Mouse (Mus musculus) urinary bladder, adult 18-20 months (tissue): ENCODE results near the gene Ost4.
A peak's percentile ranks its signal among the peaks of the same experiment; 100 is the strongest.

Source experiments
- DNase-seq, 2 experiments: peaks; one replicate each; pipeline ENCODE4 v3.0.0; 2022; ENCODE audit warnings: low spot score in 2 of 2, mixed read lengths in 2 of 2

The Ost4 gene

DNA sequence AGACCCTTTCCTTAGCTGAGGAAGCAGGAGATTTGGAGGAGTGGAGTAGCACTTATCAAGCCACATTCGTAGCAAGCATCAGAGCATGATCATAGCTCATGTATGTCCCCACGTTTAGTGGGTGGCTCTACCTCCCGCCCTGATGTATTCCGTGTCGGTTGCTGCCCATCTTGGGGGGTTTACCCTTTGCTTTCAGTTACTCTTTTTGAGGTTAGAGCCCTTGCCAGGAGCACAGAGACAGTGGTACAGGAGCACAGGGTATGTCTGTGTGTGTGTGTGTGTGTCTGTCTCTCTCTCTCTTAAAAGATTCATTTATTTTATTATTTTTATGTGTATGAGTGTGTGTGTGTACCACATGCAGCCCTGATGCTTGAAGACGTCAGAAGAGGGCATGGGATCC is 15.5 kb upstream of the Ost4 start:
- DNase-seq = no peak

DNA sequence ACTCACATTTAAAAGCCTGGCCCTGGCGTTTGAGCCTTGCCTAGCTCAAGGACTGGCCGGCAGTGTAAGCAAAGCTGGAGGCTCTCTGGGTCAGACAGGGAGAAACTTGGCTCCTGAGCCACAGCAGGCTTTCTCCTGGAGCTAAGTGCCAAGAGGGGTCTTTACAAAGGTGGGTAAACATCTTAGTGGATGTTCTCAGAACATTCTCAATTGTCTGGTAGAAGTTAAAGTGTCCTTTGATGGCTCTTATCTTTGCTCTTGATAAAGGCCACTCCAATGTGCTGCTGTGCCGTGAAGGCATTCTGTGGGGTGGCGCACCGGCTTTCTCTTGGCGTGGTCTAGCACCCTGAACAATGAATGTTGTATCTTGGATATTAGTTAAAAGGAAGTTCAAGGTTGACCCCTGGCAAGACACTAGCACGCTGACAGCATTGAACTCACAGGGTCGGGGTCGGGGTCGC is 15.0 kb upstream of the Ost4 start:
- DNase-seq = no peak

DNA sequence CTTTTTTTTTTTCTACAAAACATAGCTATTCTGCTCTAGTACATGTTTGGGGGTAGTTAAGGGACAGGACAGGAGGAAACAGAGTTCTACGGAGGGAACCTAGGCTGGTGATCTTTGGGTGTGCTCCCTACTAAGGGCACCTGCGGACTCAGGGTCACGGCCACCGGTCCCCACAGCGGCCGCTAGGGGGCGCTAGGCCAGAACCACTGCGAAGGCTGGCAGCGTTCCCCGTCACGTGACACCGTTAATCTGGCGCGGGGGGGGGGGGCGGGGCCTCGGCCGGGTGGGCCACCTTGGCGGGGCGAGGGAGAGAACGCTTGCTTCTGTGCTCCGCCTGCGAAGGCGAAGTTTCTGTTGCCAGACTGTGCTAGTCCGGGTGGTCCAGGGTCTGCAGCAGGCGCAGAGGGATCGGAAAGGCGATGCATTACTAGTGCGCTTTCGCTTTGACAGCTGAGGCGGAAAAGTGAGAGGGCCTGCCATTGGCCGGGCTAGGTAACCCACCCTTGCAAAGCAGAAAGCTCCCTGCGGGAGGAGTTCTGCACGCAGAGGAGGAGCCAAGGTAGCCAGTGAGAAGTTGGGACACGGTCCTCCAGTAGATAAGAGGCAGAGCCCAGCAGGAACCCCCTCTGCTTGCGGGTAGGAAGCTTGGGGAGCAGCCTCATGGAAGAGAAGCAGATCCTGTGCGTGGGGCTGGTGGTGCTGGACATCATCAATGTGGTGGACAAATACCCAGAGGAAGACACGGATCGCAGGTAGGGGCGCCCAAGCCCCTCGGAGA is 13.9 kb upstream of the Ost4 start, which contains the start of gene Khk:
Khk (plus strand) TSS at position 176 of the 778 bp plus-strand sequence.
- DNase-seq = peak; percentile 76 to 87

DNA sequence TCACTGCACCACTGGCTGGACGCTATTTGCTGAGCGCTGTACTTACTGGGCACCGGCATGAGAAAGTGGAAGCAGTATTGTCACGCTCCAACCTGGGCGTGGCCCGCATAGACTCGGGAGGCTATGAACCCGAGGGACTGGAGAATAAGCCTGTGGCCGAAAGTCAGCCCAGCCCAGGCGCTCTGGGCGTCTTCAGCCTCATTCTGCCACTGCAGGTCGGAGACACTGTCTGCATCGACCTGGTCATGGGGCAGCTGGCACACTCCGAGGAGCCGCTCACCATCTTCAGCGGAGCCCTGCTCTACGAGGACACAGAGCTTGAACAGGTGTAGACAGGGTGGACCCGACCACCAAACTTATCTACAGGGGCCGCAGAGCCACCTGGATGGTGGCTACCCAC is 13.0 kb upstream of the Ost4 start:
- no peak for DNase-seq

DNA sequence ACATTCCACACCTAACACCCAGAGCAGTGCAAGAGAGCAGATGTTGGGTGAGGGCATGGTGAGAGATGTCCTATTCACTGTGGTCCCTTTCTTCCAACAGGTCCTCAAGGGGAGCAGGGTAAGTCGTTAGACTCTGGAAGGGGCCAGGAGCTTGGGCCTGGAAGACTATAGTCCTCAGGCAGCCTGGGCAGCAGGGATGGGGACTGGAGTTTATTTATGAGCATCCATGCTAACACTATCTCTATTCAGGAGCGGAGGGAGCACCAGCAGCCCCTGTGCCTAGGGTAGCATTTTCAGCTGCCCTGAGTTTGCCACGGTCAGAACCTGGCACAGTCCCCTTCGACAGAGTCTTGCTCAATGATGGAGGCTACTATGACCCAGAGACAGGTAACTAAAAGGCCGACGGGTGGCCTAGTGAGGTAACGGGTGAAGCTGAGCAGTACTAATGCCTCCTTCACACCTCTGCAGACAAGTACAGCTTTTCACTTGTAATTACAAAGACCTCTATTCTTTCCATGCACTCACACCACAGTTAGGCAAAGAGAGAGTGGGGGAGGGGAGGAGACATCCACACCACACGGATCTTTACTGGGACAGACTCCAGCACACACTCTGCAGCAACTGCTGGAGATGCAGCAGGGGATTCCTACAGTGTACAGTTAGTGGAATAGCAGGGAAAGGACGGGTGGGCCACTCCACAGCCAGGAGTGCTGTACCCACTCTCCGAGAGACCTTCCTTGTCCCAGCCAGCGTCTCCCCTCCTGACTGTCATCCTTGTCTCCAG is 12.4 kb upstream of the Ost4 start:
- no peak for DNase-seq

DNA sequence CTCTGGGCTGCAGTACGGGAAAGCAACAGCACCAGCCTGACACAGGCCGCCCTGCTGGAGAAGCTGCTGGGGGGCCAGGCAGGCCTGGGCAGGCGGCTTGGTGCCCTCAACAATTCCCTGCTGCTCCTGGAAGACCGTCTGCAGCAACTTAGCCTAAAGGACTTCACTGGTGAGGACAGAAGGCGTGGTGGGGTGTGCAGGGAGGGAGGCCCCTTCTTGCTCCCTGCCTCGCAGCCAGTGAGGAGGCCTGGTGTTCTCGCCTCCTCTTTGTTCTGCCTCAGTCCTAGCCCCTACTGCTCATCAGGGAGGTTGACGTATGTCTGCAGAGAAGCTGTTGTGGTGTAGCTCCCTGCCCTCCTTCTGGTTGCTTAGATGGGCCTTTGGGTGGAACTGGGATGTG is 11.1 kb upstream of the Ost4 start:
- no peak for DNase-seq

DNA sequence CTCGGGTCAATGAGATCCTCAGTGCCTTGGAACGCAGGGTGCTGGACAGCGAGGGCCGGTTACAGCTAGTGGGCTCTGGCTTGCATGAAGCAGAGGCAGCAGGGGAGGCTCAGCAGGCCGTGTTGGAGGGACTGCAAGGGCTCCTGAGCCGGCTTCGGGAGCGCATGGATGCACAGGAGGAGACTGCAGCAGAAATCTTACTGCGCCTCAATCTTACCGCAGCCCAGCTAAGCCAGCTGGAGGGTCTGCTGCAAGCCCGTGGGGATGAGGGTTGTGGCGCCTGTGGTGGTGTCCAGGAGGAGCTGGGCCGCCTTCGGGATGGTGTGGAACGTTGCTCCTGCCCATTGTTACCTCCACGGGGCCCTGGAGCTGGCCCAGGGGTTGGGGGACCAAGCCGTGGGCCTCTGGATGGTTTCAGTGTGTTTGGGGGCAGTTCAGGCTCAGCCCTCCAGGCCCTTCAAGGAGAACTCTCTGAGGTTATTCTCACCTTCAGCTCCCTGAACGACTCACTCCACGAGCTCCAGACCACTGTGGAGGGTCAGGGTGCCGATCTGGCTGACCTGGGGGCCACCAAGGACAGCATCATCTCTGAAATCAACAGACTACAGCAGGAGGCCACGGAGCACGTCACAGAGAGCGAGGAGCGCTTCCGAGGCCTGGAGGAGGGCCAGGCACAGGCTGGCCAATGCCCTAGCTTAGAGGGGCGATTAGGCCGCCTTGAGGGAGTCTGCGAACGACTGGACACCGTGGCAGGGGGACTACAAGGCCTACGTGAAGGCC is 10.5 kb upstream of the Ost4 start:
- no peak for DNase-seq

DNA sequence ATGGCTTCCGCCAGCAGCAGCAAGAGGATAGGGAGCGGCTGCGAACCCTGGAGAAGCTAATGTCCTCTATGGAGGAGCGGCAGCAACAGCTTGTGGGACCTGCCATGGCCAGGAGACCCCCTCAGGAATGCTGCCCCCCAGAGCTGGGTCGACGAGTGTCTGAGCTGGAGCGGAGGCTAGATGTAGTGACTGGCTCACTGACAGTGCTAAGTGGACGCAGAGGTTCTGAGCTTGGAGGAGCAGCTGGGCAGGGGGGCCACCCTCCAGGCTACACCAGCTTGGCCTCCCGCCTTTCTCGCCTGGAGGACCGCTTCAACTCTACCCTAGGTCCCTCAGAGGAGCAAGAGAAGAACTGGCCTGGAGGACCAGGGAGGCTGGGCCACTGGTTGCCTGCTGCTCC is 9.8 kb upstream of the Ost4 start:
- no peak for DNase-seq

DNA sequence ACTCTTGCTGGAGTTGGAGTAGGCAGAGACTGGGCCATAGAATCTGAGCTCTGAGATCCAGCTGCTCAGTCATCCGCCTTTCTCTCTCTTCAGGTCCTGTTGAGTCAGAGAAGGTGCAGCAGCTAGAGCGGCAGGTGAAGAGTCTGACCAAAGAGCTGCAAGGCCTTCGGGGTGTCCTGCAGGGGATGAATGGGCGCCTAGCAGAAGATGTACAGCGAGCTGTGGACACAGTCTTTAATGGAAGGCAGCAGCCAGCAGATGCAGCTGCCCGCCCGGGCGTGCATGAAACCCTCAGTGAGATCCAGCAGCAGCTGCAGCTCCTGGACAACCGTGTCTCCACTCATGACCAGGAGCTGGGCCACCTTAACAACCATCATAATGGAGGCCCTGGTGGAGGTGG is 9.3 kb upstream of the Ost4 start:
- no peak for DNase-seq

DNA sequence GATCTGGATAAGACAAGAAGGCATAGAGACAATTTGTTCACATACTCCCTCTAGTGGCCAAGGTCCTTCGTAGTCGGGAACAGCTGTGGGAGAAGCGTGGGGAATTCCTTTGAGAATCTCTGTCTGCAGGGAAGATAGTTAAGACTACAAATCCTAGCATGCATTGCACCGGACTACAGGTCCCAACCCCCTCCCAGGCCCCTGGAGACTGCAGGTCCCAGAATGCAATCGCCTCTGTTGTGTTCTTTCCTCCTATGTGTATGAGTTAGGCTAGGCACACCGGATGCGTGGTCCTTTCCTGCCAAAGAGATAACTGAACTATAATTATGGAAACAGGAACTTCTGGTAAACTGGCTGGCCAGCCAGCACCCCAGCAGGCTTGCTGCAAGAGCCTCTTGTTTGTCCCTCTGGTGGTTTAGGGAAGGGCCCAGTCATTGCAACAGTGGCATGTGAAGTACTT is 8.4 kb upstream of the Ost4 start:
- DNase-seq = peak; percentile 50 to 82

DNA sequence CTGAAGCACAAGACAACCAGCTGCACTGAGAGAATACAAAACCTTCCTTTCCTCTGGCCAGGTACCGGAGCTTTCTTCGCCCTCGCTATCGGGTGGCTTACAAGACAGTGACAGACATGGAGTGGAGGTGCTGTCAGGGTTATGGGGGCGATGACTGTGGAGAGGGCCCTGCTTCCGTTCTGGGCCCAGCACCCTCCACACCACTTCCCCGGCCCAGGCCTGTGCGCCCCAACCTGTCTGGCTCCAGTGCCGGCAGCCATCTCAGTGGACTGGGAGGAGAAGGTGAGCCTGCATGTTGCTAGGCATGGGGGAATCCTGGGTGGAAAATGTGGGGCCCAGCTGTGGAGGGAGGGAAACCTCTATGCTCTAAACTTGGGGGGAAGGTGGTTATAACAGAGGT is 7.9 kb upstream of the Ost4 start:
- no peak for DNase-seq

DNA sequence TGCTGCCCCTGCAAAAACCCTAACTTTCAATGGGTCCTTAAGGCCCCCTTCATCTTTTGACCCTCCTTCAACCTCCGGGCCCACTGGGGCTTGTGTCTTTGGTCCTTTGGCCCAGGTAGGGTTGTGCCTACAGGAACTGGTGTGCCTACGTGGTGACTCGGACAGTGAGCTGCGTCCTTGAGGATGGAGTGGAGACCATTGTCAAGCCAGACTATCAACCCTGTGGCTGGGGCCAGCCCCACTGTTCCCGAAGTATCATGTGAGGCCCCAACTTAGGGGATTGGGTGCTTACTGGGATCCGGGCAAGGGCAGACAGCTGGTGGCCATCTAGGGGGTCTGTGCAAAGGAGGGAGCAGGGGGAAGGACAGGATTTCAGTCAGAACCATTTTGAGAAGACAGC is 7.3 kb upstream of the Ost4 start:
- no peak for DNase-seq

DNA sequence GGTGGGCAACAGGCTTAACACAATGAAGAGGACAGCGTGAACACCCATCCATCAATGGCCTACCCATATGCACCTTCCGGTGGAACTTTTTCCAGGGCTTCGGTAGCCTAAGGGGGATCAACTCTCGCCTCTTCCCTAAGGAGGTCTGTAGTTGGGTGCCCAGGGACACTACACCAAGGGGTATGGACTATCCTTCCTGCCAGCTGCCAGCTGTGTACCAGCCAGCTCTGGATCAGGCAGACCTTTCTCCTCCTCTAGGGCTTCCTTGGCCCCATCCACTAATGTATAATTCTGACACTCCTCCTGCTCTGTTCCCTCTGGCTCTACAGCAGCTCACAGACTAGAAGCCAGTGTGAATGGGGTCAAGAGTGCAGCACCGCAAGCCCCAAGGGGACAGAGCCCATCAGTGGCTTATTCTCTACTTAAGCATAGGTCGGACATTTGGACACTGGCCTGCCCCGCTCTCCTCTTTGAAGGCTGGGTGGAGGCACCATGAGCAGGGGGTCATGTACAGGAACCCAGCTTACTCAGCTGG is 6.6 kb upstream of the Ost4 start:
- no peak for DNase-seq

DNA sequence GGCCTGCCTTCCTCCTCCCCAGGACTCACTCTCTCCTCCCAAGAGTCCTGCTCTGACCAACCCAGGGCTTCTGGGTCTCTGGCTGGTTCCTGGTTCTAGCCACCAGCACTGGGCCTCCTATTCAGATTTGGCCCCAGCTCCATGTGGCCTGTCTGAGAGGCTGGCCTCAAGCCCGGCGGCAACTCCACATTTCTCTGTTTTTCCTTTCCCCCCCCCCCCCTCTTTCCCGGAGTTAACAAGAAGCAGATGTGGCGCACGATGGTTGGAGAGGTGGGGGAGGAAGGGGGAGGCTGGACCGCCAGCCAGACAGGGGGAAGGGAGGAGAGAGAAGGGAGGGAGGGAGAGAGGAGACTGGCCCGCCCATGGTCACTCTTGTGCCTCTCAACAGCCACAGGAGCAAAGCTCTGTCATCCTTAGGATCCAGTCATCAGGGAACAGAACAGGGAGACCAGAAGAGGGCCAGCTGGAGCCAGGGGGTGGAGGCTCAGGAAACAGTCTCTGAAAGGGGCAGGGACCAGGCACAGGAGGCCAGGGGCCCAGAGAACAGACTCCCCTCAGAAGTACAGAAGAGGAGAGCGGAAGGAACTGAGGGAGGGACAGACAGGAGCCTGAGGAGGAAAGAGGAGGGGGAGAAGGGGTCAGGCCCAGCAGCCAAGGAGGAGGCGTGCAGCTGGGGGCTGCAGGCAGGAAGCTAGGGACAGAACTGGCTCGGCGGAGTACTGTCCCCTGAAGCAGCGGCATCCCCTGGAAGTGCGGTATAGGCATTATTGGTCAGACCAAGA is 5.7 kb upstream of the Ost4 start, which contains the start of gene Emilin1:
Emilin1 (plus strand) TSS at position 343 of the 782 bp plus-strand sequence.
- peak in 1 of 2 experiments; percentile 58 for DNase-seq

DNA sequence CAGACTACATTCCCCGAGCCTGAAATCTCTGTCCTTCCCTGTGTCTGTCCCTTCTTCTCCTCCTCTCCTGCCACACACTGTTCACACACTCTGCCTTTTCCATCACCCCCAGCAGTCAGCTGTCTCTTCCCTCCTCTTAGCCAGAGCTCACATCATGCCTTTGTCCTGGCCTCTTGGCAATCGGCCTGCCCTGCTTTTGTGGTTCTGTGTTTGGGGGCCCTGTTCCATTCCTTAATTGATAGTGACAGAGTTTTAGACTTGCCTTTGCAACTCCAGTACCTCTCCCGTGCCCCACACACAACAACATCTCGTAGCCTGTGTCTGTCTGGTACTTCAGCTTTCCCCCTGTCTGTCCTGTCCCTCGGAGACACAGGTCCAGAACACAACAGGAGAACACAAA is 4.6 kb upstream of the Ost4 start:
- DNase-seq = no peak

DNA sequence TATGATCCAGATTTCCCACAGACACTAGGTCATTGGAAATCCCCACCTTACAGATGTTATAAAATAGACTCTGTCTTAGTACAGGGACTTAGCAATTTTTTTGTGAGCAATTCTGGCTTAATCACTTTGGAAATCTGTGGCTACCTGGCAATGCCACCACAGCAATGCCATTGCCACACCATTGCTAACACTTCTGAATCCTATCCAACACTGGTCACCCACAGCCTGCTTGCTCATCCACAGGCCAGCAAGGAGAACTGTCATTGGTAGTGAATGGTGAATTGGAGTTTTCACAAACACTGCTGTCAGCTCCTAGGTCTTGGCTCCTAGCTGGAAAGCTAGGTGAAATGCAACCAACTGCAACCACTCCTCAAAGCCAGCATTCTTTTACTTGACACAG is 2.9 kb upstream of the Ost4 start:
- DNase-seq = no peak

DNA sequence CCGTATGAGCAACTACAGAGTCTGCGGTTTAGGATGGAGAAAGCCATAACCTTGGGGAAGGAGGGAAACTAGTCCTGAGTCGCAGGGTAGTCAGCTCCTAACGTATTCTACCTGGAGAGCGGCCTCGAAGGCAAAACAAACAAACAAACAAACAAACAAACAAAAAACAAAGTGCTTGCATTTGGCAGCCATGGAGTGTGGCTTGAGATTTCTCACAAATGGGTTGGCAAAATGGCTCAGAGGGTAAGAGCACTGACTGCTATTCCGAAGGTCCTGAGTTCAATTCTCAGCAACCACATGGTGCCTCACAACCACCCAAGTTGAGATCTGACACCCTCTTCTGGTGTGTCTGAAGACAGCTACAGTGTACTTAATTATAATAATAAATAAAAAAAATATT is 2.3 kb upstream of the Ost4 start:
- DNase-seq = no peak

DNA sequence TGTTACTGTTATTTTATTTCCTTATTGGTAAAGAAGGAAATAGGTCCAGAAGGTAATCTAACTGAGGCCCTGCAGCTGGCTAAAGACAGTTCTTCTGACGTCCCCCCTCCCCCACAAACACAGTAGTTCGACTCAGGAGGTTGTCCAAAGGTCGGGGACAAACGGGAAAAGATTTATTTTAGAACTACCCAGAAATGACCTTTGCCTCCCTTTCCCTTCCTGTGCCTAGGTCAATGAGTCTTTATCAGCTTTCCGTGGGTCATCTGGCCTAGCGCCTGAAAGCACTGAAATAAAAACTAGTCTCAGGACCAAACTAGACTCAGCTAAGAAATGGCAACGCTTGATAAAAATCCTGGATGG is 1.7 kb upstream of the Ost4 start:
- DNase-seq = no peak

DNA sequence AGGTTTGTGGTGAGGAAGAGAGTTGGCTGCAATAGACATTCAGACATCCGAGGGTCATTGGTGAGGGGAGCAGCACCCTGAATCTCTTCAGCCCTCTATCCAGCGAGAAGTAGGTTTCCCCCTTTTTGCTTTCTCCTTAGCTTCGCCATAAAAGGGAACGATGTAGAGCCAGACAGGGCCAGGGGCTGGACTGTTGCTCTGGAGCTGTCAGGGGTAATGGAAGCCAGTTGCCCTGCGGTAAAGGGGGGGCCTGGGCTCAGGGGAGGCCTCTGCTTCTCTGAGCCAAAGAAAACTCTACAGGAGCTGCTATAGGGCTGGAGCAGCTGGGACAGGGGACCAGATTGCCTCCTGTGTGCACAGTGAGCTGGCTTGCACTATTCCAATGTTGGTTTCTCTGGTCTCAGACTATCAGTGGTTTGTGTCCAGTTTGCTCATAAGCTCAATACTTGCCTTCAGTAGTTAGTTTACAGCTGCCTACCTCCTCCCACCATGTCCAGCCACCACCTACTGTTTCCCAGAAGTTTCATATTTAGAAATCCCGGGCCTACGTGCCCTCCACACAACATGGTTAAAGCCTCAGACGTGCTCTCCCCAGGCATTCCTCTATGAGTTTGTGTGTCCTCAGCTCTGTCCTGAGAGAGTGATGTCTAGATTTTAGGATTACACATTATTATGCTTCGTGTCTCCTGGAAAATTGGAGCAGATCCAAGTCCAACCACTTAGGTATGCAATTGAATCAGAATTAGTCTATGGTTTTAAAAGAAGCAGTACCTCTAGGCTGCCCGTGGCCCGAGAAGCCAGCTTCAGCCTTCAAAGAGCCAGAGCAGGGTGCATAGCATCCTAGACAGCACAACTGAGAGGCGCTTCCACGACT is 1.1 kb upstream of the Ost4 start:
- no peak for DNase-seq

DNA sequence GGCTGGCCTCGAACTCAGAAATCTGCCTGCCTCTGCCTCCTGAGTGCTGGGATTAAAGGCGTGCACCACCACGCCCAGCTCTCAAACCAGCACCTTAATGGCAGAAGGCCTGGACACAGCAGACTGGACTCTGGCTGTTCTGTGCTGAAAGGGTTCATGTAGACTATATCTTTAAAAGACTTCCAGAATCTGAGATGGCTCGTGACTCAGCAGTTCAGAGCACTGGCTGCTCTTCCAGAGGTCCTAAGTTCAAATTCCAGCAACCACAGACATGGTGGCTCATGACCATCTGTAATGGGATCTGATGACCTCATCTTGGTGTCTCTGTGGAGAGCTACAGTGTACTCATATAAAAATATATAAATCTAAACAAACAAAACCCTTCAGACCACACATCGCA is 5.7 kb downstream of the Ost4 start:
- DNase-seq = no peak
